Mouse (Mus musculus) large intestine, adult 2 months (tissue): Measurements from ENCODE around the gene Ccser2. TPM values are rescaled to one million over a fixed set of nuclear protein-coding genes. Genes with fewer than 3 reads are reported as not detected.

Experiments
- DNase-seq: peaks from one replicate; pipeline ENCODE4 v3.0.0-alpha.2; 2012; ENCODE audit warnings: low read depth, low spot score
- WGBS: fragments of 180-500 bp; shearing (Covaris S2); methylation state at CpG from one replicate; pipeline ENCODE4 v1.1.7; 2018; 5-methylcytosine and 5-hydroxymethylcytosine counted together
- polyA plus RNA-seq: library from polyadenylated mRNA; depleted of rRNA; stranded (reverse); fragments of >200 nt; gene quantifications from 2 replicates; pipeline ENCODE4 v1.2.3, GENCODE M21; 2012; rRNA removed

Gene Ccser2
- polyA plus RNA-seq, 1 experiment = 11.4 TPM

DNA sequence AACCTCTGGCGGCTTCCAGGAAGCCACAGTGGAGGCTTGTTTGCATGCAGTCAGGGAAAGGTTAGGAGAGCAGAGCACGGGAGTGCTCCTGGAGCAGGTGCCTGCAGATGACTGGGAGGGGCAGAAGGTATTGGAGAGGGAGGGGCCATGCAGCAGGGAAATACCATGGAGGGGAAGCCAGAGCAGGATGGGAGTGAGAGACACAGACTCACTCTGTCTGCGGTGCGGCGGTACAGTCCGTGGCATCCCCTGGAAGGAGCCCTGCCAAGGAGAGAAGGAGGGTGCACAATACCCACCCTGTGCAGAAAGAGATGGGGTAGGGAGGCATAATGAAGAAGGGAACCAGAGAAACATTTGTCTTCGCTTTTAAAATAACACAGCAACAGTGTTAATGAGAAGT lies 78.4 kb downstream of the Ccser2 start:
- DNase-seq = no peak
- 40% methylated on average over 7 of the region's 7 CpGs for WGBS

GRCm38 (mm10) chr14:36885680-36886079 lies 82.9 kb downstream of the Ccser2 start:
- DNase-seq = no peak
- WGBS = 81% methylated on average over 5 of the region's 5 CpGs

DNA sequence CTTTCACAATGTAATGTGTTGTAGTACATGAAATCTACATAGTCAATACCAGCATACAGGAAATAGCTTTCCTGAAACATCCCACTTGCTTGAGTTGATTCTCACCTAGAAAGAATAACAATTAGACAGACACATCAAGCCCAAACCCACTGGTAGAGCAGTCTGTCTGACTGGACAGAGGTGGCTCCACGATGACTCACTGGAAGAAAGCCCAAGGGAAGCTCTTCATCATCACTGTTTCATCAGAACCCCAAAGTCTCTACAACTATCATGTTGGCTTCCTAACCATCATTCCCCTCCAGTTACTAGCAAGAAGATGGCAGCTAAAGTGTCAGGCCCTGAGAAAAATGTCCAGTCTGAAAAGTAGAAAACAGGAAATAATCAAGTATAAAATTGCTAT lies 83.5 kb downstream of the Ccser2 start:
- 89% methylated on average over 1 of the region's 1 CpGs for WGBS
- no peak for DNase-seq

- WGBS = 48% methylated on average over 3 of the region's 3 CpGs
- DNase-seq = no peak
Observed at GRCm38 (mm10) chr14:36883576-36883975, 85.0 kb downstream of the Ccser2 start.

DNA sequence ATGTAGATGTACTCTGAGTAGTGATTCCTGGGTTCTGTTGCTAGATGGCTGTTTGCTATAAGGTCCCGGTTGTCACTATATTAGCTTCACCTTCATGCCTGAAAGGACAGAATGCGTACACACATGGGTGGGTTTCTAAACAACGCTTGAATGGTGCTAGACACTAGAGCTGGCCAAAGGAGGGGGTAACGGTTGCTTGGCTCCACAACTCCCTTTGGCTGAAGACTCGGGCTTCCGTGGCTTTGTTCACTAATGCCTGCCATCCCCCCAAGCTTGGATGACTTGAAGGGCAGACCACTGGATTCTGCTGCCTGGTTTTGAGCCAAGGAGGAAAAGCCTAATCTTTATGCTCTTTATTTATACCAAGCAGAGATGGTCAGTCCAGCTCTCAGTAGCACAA lies 98.3 kb downstream of the Ccser2 start:
- DNase-seq = no peak
- WGBS = 79% methylated on average over 6 of the region's 6 CpGs

- no peak for DNase-seq
- 57% methylated on average over 14 of the region's 14 CpGs for WGBS
Observed at GRCm38 (mm10) chr14:36868769-36869362, 99.7 kb downstream of the Ccser2 start.

GRCm38 (mm10) chr14:36866966-36867700 lies 101.4 kb downstream of the Ccser2 start:
- DNase-seq = peak; percentile 58
- 17% methylated on average over 6 of the region's 6 CpGs for WGBS

DNA sequence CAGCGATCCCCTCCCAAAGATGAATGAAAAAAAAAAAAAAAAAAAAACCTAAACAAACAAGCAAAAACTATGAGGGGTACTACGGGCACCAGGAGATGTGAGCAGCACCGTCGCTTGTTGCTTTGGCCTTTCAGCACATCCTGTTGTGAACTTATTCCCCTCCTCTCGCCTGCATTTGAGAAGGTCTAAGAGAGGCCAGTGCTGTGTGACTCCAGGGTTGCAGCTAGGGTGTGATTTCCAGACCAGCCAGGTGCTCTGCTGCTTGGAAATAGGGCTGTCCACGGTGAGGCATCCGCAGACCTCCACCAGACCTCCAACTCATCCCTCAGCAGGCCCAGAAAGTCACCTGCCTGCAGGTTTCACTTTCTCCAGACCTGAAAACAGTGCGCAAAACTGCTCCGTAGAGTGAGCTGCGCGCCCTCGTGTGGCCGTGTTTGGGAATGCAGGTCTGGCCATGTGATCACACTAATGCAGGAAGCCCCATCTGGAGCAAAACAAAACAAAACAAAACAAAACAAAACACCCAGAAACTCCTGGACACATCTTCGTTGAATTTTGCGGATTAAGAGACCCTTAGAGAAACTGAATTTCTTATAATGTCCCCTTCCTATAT lies 104.6 kb downstream of the Ccser2 start:
- peak; percentile 66 for DNase-seq
- 16% methylated on average over 15 of the region's 15 CpGs for WGBS

DNA sequence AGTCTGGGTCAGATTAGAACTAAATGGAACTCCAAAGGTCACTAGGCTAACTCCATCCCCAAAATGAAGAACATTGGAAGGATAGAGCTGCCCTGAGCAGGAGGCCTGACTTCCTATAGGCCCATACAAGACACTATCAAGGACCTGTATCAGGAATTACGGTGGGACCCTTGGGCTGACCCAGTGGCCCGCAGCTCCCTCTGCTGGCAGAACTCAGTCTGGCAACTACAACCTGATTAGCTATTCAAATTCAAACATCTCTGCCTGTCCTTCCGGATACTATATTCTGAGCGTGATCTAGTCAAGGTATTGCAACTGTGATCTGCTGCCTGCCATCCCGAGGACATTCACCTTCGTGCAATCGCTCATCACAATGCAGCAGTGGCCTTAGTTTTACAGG lies 106.2 kb downstream of the Ccser2 start:
- 17% methylated on average over 7 of the region's 7 CpGs for WGBS
- no peak for DNase-seq

GRCm38 (mm10) chr14:36858932-36859331 lies 109.6 kb downstream of the Ccser2 start:
- WGBS = 55% methylated on average over 4 of the region's 4 CpGs
- DNase-seq = no peak

DNA sequence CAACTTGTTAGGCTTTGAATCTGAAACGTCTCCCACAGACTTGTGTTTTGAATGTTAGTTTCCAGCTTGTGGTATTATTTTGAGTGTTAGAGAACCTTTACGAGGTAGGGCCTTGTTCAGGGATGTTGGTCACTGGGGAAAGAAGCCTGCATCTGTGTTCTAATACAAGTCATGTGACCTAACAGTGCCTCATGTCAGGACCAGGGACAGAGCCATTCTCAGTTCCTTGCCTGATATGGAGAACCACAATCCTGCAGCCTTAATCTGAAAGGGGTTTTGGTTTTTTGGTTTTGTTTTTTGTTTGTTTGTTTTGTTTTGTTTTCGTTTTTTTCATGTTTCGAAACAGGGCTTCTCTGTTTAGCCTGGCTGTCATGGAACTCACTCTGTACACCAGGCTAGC lies 115.6 kb downstream of the Ccser2 start:
- WGBS = 60% methylated on average over 4 of the region's 4 CpGs
- no peak for DNase-seq

- DNase-seq = no peak
- WGBS = 21% methylated on average over 1 of the region's 1 CpGs
Observed at GRCm38 (mm10) chr14:36848860-36849259, 119.7 kb downstream of the Ccser2 start.

Other genes with a start within 250 kb of the Ccser2 start
- not detected in 2 replicates for gene Rgr, start 80.2 kb upstream of the Ccser2 start, polyA plus RNA-seq
- gene Lrit1, start 86.1 kb upstream of the Ccser2 start, polyA plus RNA-seq = not detected in 2 replicates
- not detected in 2 replicates for gene Lrit2, start 99.2 kb upstream of the Ccser2 start, polyA plus RNA-seq
- 0.16 and 0.27 TPM in 2 replicates for gene Cdhr1, start 129.6 kb upstream of the Ccser2 start, polyA plus RNA-seq
- gene 2610528A11Rik, start 145.2 kb upstream of the Ccser2 start, polyA plus RNA-seq = 12.6 and 32.2 TPM in 2 replicates
- 118 and 144 TPM in 2 replicates for gene Ghitm, start 166.5 kb upstream of the Ccser2 start, polyA plus RNA-seq